Mouse (Mus musculus) gastrocnemius, postnatal 10 days (tissue): Measurements from ENCODE around the gene B4galnt4. TPM values are rescaled to one million over a fixed set of nuclear protein-coding genes. Genes with fewer than 3 reads are reported as not detected.

Source experiments
- DNase-seq: peaks from one replicate; pipeline ENCODE4 v3.0.0; 2021; ENCODE audit warnings: mixed read lengths
- total RNA-seq, 2 experiments: library from RNA; stranded (reverse); gene quantifications; 2 replicates each; pipeline ENCODE4 v1.2.3; 2021

B4galnt4 gene
- total RNA-seq, 2 experiments from 2014 or later, result 0.11 to 0.38 TPM

DNA sequence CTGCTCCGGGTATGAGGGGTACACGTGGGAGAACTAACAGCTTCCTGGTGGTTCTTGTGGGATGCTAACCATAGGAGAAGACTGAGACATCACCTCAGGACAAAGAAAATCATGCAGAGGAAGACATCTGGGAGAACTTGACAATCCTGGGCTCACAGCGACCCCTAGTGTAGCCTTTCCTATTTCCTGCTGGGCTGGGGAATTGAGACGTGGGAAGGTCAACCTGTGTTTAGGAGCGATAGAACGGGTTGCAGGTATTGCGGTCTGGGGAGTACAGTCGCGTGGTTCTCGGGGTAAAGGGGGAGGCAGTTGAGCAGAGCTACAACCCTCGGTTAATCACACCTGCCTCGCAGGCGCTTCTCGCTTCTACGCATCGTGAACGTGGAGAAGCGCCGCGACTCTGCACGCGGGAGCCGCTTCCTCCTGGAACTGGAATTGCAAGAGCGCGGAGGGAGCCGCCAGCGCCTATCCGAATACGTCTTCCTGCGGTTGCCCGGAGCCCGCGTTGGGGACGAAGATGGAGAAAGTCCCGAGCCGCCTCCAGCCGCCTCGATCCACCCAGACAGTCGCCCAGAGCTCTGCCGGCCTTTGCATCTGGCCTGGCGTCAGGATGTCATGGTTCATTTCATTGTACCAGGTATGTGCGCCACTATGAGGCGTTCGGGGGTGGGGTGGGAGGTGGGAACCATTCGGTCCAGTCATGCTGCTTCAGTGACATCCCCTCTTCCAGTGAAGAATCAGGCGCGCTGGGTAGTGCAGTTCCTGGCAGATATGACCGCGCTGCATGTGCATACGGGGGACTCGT, 9.4 kb downstream of the B4galnt4 start:
- DNase-seq, result peak; percentile 72

DNA sequence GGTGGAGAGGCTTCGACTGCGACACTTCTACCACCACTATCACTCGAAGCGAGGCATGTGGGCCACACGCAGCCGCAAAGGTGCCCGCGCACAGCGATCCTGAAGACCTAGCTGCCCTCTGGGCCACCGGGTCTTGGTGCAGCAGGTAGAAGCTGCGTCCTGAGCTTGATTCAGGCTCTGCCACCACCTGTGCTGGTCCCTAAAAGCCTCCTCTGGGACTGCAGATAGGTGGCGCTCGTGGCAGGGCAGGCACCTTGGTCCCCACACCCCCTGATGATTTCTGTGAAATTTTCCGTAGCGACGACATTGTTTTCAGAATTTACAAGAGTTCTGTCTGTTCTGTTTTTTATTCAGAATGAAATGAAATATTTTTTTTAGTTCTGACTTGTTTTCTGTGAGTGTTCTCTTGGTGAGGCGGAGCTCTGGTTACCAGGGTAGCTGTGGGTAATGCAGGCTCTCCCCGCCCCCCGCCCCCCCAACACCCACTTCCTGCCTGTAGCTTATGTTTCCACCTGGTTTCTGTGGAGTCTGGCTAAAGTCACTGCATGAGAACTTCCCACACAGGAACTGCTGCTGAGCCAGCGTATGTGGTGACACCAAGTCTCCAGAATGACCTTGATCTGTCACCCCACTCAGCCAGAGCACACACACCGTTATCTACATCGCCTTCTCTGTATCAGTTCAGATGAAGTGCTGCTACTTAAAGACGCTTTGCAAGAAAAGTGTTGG, 11.3 kb downstream of the B4galnt4 start:
- no peak for DNase-seq

DNA sequence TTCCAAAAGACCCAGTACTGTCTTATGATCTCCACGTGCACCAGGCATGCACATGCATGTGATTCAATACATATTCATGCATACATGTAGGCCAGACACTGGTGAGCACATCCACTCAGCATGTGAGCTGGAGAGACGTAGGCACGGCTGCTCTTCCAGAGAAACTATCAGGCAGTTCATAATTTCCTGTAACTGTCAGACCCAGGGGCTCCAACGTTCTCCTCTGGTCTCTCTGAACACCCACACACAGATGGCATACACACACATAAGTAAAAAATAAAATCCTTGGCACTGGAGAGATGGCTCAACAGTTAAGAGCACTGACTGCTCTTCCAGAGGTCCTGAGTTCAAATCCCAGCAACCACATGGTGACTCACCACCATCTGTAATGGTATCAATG, 12.9 kb downstream of the B4galnt4 start:
- no peak for DNase-seq

DNA sequence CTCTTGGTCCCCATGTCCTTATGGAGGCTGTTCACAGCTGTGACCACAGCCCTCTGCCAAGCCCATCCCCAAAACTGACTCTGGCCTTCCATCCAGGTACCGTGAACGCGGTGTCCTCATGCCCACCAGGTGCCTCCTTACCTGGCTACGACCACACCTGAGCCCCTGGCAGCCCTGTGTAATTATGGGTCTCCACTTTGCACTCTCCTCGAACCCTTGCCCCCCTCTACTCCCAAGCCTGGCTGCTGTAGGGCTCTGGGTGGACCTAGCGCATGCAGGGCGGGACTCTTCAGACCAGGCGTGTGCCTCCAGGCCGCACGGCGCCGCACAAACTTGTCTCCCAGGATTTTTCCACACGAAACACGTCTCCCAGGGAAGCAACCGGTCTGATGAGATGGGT, 16.9 kb downstream of the B4galnt4 start, which contains the start of gene Pkp3:
Pkp3 (plus strand) TSS at position 378 of the 400 bp plus-strand sequence.
- no peak for DNase-seq

DNA sequence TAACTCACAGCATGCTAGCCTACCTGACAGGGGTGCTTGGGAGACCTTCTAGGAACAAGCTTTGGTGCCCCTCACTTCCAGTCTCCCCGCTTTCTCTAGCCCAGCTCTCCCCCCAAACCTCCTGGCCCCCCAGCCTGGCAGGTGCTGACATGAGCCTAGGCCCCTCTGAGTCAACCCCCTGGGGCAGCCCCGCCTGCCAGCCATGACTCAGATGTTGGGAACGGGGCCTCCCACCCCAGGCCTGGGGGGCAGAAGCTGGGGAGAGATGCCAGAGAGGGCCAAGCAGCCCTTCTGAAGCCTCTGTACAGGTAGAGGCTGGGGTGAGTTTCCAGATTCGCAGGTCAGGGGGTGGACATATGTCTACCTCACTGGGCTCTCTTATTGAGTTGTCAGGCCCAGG, 18.0 kb downstream of the B4galnt4 start:
- DNase-seq, result no peak

DNA sequence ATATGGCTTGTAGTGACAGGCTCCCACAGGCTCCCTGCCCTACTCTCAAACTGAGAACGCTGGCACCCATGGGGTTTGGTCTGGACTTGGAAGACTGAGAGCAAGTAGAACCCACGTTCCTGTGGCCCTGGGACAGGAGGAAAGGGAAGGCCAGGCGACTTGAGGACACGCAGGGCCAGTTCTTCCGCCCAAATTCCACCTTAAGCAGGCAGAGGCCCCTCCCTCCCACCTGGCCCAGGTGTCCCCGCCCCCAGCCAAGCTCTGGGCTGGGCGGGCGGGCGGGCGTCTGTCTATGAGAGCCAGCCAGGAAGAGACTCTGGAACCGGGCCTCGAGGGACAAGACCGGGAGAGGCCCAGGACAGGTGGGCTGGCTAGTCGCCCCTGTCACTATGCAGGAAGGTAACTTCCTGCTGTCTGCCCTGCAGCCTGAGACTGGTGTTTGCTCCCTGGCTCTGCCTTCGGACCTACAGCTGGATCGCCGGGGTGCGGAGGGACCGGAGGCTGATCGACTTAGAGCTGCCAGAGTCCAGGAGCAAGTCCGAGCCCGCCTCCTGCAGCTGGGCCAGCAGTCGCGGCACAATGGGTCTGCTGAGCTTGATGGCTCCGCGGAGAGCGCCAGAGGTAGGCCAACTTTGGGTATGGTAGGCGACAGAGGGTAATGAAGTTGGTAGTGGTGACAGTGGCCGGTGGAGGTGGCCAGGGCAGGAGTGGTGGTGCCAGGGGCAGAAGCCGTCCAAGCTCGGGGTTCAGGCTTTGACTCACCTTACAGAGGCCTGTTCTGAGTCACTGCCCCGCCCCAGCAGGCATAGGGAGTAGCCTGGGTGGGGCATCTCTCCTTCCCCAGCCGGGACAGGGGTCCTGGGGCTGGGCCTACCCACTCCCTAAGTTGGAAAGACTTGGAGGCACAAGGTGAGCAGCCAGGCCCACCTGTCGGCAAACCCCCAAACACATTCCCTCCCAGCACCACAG, 18.9 kb downstream of the B4galnt4 start:
- DNase-seq, result no peak

DNA sequence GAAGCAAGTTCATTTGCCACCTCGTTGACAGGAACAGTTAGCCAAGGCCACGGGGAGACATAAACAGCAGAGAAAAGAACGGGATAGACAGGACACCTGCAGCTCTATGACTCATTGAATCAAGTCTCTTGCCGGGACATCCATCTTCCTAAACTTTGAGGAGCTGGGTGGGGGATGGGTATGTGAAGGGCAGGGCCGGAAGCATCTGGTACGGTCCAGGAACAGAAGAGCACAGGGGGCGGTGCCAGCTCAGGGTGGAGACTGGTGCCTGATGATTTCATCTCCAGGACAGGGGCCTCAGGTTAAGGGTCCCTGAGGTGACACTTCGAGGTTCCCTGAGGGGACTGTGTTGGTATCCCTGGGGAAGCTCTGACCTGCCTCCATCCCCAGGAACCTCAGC, 27.0 kb downstream of the B4galnt4 start:
- DNase-seq, result no peak

DNA sequence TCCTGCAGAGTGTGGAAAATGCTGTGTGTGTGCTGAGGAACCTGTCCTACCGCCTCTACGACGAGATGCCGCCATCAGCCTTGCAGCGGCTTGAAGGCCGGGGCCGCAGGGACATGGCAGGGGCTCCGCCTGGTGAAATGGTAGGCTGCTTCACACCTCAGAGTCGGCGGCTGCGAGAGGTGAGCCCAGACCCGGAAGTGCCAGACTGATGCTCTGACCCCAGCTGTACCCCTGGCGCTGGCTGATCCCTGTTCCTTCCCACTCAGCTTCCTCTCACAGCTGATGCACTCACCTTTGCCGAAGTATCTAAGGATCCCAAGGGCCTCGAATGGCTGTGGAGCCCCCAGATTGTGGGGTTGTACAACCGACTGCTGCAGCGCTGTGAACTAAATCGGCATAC, 27.6 kb downstream of the B4galnt4 start:
- DNase-seq, result no peak

DNA sequence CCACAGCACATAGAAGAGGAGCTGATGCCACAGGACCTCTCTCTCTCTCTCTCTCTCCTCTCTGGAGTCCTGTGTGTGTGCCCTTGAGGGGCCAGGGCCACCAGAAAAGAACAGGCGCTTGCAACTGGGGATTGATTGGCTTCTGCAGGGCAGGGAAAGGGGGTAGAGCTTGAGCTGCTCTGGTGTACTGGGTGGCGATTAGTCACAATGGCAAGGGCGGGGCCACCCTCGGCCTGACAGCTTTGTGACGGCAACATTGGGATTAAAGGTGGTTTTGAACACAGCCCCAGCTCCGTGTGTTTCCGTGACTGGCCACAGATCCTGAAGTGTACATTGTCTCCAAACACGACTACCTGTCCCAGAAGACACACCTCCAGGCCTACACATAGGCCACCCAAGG, 29.3 kb downstream of the B4galnt4 start:
- no peak for DNase-seq

DNA sequence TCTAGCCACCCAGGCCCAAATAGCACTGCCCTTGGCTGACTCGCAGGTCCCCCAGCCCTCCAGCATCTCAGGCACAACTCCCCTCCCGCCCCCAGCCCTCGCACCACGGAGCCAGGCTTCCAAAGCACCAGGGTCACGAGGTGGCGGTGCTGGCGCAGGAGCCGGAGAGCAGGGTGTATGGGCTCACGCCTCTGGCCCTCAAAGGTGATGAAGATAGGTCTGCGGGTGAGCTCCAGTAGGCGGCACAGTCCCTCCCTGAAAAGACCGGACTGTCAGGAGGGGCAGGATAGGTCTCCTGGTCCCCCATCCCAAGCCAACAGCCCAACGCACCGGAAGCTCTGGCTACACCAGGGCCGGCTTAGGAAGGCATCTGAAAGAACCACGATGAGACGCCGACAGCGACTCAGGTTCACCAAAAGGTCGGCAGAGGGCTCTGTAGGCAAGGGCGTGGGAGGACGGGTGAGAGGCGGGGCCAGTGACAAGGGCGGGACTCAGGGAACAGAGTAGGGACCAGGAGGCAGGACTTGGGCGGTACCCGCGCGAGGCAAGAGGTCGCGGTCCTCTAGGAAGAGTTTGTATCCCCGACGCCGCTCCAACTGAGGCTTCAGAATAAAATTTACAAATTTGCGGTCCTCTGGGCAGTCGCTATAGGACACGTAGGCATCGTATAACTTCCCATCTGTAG, 31.3 kb downstream of the B4galnt4 start:
- DNase-seq, result peak; percentile 77

DNA sequence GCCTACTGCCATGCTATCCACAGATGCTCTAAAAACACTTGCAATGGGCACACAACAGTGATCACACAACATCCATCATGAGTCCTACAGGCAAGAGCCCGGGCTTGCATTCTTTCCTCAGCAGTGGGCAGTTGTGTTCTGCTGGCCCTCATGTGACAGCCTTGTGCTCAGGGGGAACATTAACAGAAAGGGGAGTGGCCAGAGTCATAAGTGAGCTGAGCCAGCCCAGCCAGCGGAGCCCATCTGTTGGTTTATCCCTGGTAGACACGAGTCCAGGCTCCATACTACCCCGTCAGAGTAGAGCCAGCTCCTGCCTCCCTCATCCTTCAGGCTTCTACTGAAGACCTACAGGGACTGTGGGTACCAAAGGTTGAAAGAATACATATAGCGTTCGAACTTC, 33.0 kb downstream of the B4galnt4 start:
- no peak for DNase-seq

DNA sequence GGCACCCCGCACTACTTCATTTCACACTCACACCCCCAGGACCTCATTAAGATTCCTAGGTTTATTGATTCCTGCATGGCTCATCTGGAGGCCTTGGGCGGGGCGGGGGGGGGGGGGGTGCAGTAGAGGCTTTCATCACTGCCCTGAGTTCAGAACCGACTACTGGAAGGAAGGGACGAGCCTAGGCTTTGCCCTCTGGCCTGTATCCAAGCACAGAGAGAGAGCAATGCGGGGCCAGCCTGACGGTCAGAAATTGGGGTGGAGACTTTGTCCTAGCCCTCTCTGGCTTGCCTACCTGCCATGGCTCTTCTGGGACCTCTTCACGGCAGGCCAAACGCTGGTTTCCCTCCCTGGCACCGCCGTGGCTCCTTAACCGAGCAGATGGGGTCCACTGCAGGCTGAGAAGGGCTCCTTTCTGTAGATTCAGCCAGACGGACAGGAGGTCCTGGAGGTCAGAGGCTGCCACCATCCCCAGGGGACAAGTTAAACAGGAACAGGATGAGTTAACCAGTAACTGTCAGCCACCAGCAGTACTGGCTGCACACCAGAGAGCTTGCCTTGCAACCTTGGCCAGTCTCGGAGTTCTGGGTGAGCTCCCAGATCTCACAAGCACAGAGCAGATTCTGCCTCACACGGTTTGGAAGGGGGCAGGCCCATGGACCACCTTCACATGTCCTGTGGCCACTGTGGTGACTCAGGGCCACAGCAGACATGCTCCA, 33.7 kb downstream of the B4galnt4 start:
- no peak for DNase-seq

DNA sequence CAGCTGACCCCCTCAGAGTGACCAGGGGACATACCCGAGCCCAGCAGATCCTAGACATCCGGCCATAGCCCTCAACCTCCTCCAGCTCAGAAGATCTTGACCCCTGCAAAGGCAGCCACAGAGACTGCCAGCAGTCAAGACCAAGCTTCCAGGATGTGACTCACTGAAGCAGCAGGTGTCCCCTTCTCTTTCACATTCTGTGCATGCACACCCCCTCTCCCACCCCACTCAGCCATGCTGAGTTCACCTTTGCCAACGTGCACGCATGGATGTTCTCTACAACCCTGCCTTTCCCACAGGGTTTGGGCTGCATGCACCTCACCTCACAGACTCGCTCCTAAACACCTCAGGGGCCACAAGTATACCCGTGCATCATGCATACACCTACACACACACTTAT, 35.1 kb downstream of the B4galnt4 start:
- DNase-seq, result no peak

DNA sequence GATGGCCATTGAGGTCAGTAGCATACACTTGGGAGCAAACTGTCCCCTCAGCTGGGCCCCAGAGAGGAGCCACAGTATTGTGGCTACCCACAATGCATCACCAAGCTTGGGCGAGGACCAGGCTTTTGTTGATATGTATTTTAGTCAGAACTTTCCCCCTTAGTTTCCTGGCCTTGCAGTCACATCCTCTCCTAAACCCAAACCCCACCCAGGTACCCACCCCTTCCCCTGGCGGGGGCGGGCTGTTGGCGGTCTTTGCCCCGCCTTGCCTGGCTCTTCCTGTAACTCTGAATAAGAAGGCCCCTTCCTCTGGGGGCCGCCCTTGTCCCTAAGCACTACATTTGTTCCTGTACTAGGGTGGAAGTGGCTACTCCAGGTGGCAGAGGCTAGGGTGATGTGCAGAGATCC, 35.7 kb downstream of the B4galnt4 start:
- DNase-seq, result no peak

DNA sequence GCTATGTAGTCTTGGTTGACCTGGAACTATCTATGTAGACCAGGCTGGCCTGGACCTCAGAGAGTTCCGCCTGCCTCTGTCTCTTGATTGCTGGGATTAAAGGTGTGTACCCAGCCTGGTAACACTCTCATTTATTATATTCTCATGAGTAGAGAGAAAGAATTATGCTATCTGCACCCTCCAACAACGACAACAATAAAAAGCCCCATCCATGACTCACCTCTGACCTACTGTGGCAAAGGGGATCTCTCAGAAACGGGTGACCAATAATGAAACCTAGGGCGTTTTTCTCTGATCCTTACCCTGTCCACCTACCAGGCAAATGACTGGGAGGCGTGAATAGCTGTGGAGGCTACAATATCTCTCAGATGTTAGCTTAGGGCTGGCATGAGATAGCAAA, 36.3 kb downstream of the B4galnt4 start:
- no peak for DNase-seq

DNA sequence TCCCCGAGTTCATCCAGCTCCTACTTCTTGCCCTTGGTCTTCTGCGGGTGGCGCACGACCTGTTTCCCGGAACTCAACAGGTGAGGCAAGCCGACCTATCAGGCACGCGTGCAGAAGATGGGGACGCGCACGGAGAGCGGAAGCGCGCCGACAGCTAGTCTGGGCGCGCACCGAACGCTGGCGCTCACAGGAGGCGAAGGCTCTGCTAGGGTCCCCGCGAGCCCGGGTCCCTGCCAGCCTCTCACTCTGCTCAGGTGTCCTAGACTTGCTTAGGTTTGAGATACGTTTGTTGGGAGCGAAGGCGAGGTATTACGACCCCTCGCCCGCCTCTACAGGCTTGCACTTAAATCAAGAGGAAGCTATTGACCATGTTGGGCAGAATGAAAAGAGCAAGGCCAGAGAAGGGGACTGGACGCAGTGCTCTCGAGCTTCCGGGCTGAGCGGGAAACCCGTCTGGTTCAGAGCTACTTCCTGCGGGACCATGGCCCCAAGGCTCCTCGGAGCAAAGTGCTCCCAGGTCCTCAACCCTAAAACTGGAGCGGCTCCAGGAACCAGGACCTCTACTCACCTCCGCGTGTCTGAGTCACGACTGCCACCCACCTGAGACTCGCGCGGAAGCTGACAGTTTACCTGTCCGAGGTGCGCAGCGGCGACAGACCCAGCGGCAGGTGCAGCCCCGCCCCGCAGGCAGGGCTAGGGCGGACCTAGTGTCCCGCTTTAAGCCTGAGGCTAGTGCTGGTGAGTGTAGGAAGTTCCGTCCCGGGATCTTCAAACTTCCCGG, 39.2 kb downstream of the B4galnt4 start, which contains the start of gene Sigirr:
Sigirr (minus strand) TSS at position 662 of the 781 bp plus-strand sequence.
- DNase-seq, result no peak

DNA sequence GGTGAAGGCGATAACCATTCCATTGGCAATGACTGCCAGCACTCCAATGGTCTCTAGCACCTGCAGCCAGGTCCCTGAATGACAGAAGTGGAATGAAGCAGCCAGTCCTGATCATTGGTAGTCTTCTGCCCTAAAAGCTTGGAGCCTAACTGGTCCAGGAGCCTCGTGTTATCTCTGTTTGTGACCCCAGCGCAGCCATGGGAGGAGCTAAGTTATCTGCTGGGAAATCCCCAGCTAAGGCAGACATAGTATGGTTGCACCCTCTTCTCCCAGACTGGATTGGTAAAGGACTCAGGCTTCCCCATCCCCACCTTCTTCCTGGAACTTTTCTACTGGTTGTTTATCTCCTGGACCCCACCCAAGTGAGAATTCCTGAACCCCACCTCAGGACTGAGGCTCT, 42.3 kb downstream of the B4galnt4 start:
- DNase-seq, result no peak

DNA sequence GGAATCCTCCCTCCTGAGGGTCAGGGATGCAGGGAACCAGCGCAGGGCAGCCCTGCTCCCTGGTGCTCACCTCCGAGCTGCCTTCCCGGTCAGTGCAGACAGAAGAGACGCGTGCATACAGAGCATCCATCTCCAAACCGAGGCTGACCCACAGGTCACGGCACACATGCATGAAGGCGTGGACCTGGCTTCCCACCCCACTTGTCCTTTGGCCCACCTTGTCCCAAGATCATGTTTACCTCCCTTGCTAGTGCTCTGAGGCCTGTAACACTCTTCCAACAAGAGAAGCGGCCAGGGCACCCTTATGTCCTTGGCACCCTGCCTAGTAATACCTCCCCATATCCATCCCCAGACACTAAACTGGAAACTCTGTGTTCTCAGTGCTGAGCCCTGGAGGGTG, 55.0 kb downstream of the B4galnt4 start:
- DNase-seq, result no peak

DNA sequence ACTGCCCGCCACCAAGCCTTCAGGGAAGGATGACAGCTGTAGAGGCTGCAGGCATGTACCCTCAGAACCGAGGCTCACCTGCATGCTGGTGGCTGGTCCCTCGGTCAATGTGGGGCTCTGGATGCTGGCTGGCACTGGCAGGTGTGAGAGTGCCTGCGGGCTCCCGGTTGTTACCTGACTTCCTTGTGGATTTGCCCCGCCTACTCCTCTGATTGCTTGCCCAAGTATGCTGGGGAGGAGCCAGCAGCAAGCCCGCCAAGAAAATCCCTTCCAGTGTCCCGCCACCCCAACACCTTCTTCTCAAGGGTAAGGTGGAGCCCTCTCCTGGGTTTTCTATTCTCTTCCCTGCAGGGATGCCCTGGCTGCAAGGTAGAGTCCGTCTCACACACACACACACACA, 56.7 kb downstream of the B4galnt4 start, which contains the start of gene Ano9:
Ano9 (minus strand) TSS at position 171 of the 400 bp plus-strand sequence.
- DNase-seq, result no peak

DNA sequence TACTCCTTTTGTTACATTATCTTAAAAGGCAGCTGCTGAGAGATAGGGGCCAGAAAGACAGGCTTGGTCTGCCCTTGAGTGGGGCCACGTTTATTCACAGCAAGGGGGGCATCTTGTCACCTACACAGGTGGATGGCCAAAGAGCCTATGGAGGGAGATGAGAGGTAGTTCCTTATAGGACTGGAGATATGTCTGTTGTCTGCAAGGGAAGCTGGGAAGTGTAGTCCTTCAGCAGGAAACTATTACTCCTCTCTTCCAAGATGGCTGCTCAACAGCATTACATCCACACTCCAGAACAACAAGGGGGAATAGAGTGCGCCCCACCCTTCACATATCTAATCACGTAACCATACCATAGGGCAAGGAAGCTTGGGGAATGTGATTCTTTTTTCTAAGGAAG, 58.6 kb downstream of the B4galnt4 start:
- no peak for DNase-seq
